Mouse (Mus musculus): ENCODE results near the gene Mrpl51. TPM values are rescaled to one million over a fixed set of nuclear protein-coding genes. Genes with fewer than 3 reads are reported as not detected.

The Mrpl51 gene
- polyA plus RNA-seq, 1 experiment = 132 TPM

GRCm38 (mm10) chr6:125148926-125149568 lies 42.6 kb upstream of the Mrpl51 start:
- peaks cover 17% of the 10 kb centered on the region for H3K36me3 ChIP-seq (ENCODE audit: control insufficient read depth, insufficient read depth)
- H3K79me2 ChIP-seq (ENCODE audit: control insufficient read depth, insufficient read depth) = peaks cover 32% of the 10 kb centered on the region
- peak; percentile 95 for TF ChIP-seq TCF12 (IDR thresholded peaks at IDR 0.05; ENCODE audit: insufficient read depth, poor library complexity, severe bottlenecking)
- peak; percentile 61 for TF ChIP-seq POLR2AphosphoS2 (IDR thresholded peaks at IDR 0.05; ENCODE audit: insufficient read length, low read depth)
- TF ChIP-seq E2F4 (IDR thresholded peaks at IDR 0.05; ENCODE audit: insufficient read depth) = no peak
- TF ChIP-seq POLR2A (IDR thresholded peaks at IDR 0.05; ENCODE audit: insufficient read length, low read depth) = peak; percentile 60
- TF ChIP-seq TCF3 (IDR thresholded peaks at IDR 0.05; ENCODE audit: insufficient read length, low read depth) = peak; percentile 87
- TF ChIP-seq MYOG (IDR thresholded peaks at IDR 0.05; ENCODE audit: control insufficient read depth in 1 of 3, insufficient read depth in 1 of 3, insufficient read length in 2 of 3, low read depth in 2 of 3) = peak; percentile 87 to 94 (median 93)
- TF ChIP-seq SRF (IDR thresholded peaks at IDR 0.05; ENCODE audit: control insufficient read depth, insufficient read length, low read depth) = no peak
- no peak for TF ChIP-seq USF1 (IDR thresholded peaks at IDR 0.05; ENCODE audit: low read depth)
- no peak for TF ChIP-seq CEBPB (IDR thresholded peaks at IDR 0.05; ENCODE audit: insufficient read depth, poor library complexity, severe bottlenecking)
- TF ChIP-seq MYOD1 (IDR thresholded peaks at IDR 0.05; ENCODE audit: control insufficient read depth in 1 of 3, insufficient read length in 2 of 3, low read depth in 2 of 3) = peak; percentile 41 to 93 (median 88)
- TF ChIP-seq REST (IDR thresholded peaks at IDR 0.05; ENCODE audit: insufficient read depth, insufficient read length) = no peak
- no peak for TF ChIP-seq MAX (IDR thresholded peaks at IDR 0.05; ENCODE audit: low read depth)
- H3K4me2 ChIP-seq (ENCODE audit: low read depth) = peak overlapping the region; percentile 70
- peak overlapping the region; percentile 60 for H3ac ChIP-seq (ENCODE audit: control insufficient read depth, insufficient read length)
- peak overlapping the region; percentile 98 for H3K4me3 ChIP-seq
- no peaks in the 10 kb centered on the region for H3K27me3 ChIP-seq (ENCODE audit: control insufficient read depth, insufficient read depth, insufficient read length)

GRCm38 (mm10) chr6:125149569-125149950 lies 42.0 kb upstream of the Mrpl51 start:
- H3K79me2 ChIP-seq (ENCODE audit: control insufficient read depth, insufficient read depth) = peaks cover 32% of the 10 kb centered on the region

GRCm38 (mm10) chr6:125152212-125153017 lies 39.2 kb upstream of the Mrpl51 start:
- peak overlapping the region; percentile 66 for H3K4me2 ChIP-seq (ENCODE audit: low read depth)
- TF ChIP-seq MYOG (IDR thresholded peaks at IDR 0.05; ENCODE audit: control insufficient read depth in 1 of 3, insufficient read depth in 1 of 3, insufficient read length in 2 of 3, low read depth in 2 of 3) (peak; percentile 95 to 99 (median 99)), SRF (IDR thresholded peaks at IDR 0.05; ENCODE audit: control insufficient read depth, insufficient read length, low read depth) (no peak), E2F4 (IDR thresholded peaks at IDR 0.05; ENCODE audit: insufficient read depth) (no peak), MAX (IDR thresholded peaks at IDR 0.05; ENCODE audit: low read depth) (no peak), MYOD1 (IDR thresholded peaks at IDR 0.05; ENCODE audit: control insufficient read depth in 1 of 3, insufficient read length in 2 of 3, low read depth in 2 of 3) (peak; percentile 60 to 97 (median 95)), POLR2A (IDR thresholded peaks at IDR 0.05; ENCODE audit: insufficient read length, low read depth) (peak; percentile 87), CEBPB (IDR thresholded peaks at IDR 0.05; ENCODE audit: insufficient read depth, poor library complexity, severe bottlenecking) (no peak), TCF12 (IDR thresholded peaks at IDR 0.05; ENCODE audit: insufficient read depth, poor library complexity, severe bottlenecking) (peak; percentile 87), POLR2AphosphoS2 (IDR thresholded peaks at IDR 0.05; ENCODE audit: insufficient read length, low read depth) (peak; percentile 91), TCF3 (IDR thresholded peaks at IDR 0.05; ENCODE audit: insufficient read length, low read depth) (peak; percentile 97), USF1 (IDR thresholded peaks at IDR 0.05; ENCODE audit: low read depth) (no peak), REST (IDR thresholded peaks at IDR 0.05; ENCODE audit: insufficient read depth, insufficient read length) (no peak)
- H3K36me3 ChIP-seq (ENCODE audit: control insufficient read depth, insufficient read depth) = peaks cover 16% of the 10 kb centered on the region
- no peaks in the 10 kb centered on the region for H3K27me3 ChIP-seq (ENCODE audit: control insufficient read depth, insufficient read depth, insufficient read length)
- H3ac ChIP-seq (ENCODE audit: control insufficient read depth, insufficient read length) = no peak overlapping the region
- peak overlapping the region; percentile 15 for H3K4me3 ChIP-seq
- H3K79me2 ChIP-seq (ENCODE audit: control insufficient read depth, insufficient read depth) = peaks cover 16% of the 10 kb centered on the region

More at GRCm38 (mm10) chr6:125149569-125149950, 42.0 kb upstream of the Mrpl51 start:
- H3K27me3 ChIP-seq (ENCODE audit: control insufficient read depth, insufficient read depth, insufficient read length) = no peaks in the 10 kb centered on the region
- H3K36me3 ChIP-seq (ENCODE audit: control insufficient read depth, insufficient read depth) = peaks cover 16% of the 10 kb centered on the region
- H3K4me3 ChIP-seq = peak overlapping the region; percentile 98
- peak overlapping the region; percentile 70 for H3K4me2 ChIP-seq (ENCODE audit: low read depth)
- TF ChIP-seq POLR2A (IDR thresholded peaks at IDR 0.05; ENCODE audit: insufficient read length, low read depth) (peak; percentile 9), USF1 (IDR thresholded peaks at IDR 0.05; ENCODE audit: low read depth) (no peak), MAX (IDR thresholded peaks at IDR 0.05; ENCODE audit: low read depth) (no peak), POLR2AphosphoS2 (IDR thresholded peaks at IDR 0.05; ENCODE audit: insufficient read length, low read depth) (peak; percentile 74), MYOG (IDR thresholded peaks at IDR 0.05; ENCODE audit: control insufficient read depth in 1 of 3, insufficient read depth in 1 of 3, insufficient read length in 2 of 3, low read depth in 2 of 3) (no peak), SRF (IDR thresholded peaks at IDR 0.05; ENCODE audit: control insufficient read depth, insufficient read length, low read depth) (no peak)
- peak overlapping the region; percentile 60 for H3ac ChIP-seq (ENCODE audit: control insufficient read depth, insufficient read length)

GRCm38 (mm10) chr6:125153018-125153389 lies 38.6 kb upstream of the Mrpl51 start:
- TF ChIP-seq POLR2AphosphoS2 (IDR thresholded peaks at IDR 0.05; ENCODE audit: insufficient read length, low read depth) = peak; percentile 67
- no peak for TF ChIP-seq E2F4 (IDR thresholded peaks at IDR 0.05; ENCODE audit: insufficient read depth)
- no peak for TF ChIP-seq TCF12 (IDR thresholded peaks at IDR 0.05; ENCODE audit: insufficient read depth, poor library complexity, severe bottlenecking)
- H3K36me3 ChIP-seq (ENCODE audit: control insufficient read depth, insufficient read depth) = peaks cover 16% of the 10 kb centered on the region
- peaks cover 16% of the 10 kb centered on the region for H3K79me2 ChIP-seq (ENCODE audit: control insufficient read depth, insufficient read depth)
- H3K4me2 ChIP-seq (ENCODE audit: low read depth) = peak overlapping the region; percentile 66
- H3K4me3 ChIP-seq = peak overlapping the region; percentile 15
- H3ac ChIP-seq (ENCODE audit: control insufficient read depth, insufficient read length) = no peak overlapping the region
- H3K27me3 ChIP-seq (ENCODE audit: control insufficient read depth, insufficient read depth, insufficient read length) = no peaks in the 10 kb centered on the region

Data from myocyte (in vitro differentiated cells).